Mouse (Mus musculus): Measurements from ENCODE around the gene Rcn2.

Gene Rcn2

GRCm38 (mm10) chr9:56092102-56092501, 50.5 kb downstream of the Rcn2 start:
- peak; percentile 49 for DNase-seq (ENCODE audit: low read depth, low spot score)

GRCm38 (mm10) chr9:56097584-56098298, 56.1 kb downstream of the Rcn2 start:
- peak; percentile 55 for DNase-seq (ENCODE audit: low read depth, low spot score)

- DNase-seq (ENCODE audit: low read depth, low spot score) = peak; percentile 45
Observed at GRCm38 (mm10) chr9:56100041-56100522, 58.4 kb downstream of the Rcn2 start.

- DNase-seq (ENCODE audit: low read depth, low spot score) = peak; percentile 50
Observed at GRCm38 (mm10) chr9:56101022-56101421, 59.4 kb downstream of the Rcn2 start.

- DNase-seq (ENCODE audit: low read depth, low spot score) = peak; percentile 34
Observed at GRCm38 (mm10) chr9:56104921-56105320, 63.3 kb downstream of the Rcn2 start.

- peak; percentile 34 for DNase-seq (ENCODE audit: low read depth, low spot score)
Observed at GRCm38 (mm10) chr9:56106274-56107072, 64.8 kb downstream of the Rcn2 start.

- no peak for DNase-seq (ENCODE audit: low read depth, low spot score)
Observed at GRCm38 (mm10) chr9:56107527-56107926, 65.9 kb downstream of the Rcn2 start.

GRCm38 (mm10) chr9:56108174-56108573, 66.5 kb downstream of the Rcn2 start:
- DNase-seq (ENCODE audit: low read depth, low spot score) = no peak
